Mouse (Mus musculus) embryonic facial prominence, embryonic 14.5 days (tissue): ENCODE measurements around the gene Snrnp35. TPM values are rescaled to one million over a fixed set of nuclear protein-coding genes. Genes with fewer than 3 reads are reported as not detected.

ENCODE experiments used
- ATAC-seq: fragments of 200-750 bp; cut with Nextera tagmentation; 2 replicates; pipeline ENCODE4 v1.8.0; 2017; ENCODE audit warnings: low read depth, moderate number of reproducible peaks, moderate TSS enrichment
- DNase-seq: peaks from one replicate; pipeline ENCODE4 v3.0.0-alpha.2; 2015; ENCODE audit warnings: low spot score
- H3K27ac ChIP-seq: fragments of 300-500 bp; sonication (generic); replicated peaks from 2 replicates; pipeline ENCODE4 v1.5.1; 2014; ENCODE audit warnings: low read depth, mild to moderate bottlenecking, low read length, moderate library complexity
- H3K27me3 ChIP-seq: fragments of 300-500 bp; sonication (generic); replicated peaks from 2 replicates; pipeline ENCODE4 v1.6.1; 2014; ENCODE audit warnings: low read length; ENCODE audit not compliant: control insufficient read depth, insufficient read depth
- H3K36me3 ChIP-seq: fragments of 300-500 bp; sonication (generic); 2 replicates; pipeline ENCODE4 v1.6.1; 2014; ENCODE audit warnings: low read length, mixed read lengths; ENCODE audit not compliant: control insufficient read depth, insufficient read depth
- H3K4me1 ChIP-seq: fragments of 300-500 bp; sonication (generic); 2 replicates; pipeline ENCODE4 v1.6.1; 2014; ENCODE audit warnings: antibody characterized with exemption, low read length; ENCODE audit not compliant: control insufficient read depth, insufficient read depth
- H3K4me2 ChIP-seq: fragments of 300-500 bp; sonication (generic); 2 replicates; pipeline ENCODE4 v1.6.1; 2014; ENCODE audit warnings: low read depth, mild to moderate bottlenecking, low read length, moderate library complexity, mixed read lengths
- H3K4me3 ChIP-seq: fragments of 300-500 bp; sonication (generic); 2 replicates; pipeline ENCODE4 v1.5.1; 2014; ENCODE audit warnings: low read depth, mild to moderate bottlenecking, low read length
- H3K9ac ChIP-seq: fragments of 300-500 bp; sonication (generic); 2 replicates; pipeline ENCODE4 v1.6.1; 2014; ENCODE audit warnings: low read depth, mild to moderate bottlenecking, low read length, moderate library complexity, mixed read lengths
- H3K9me3 ChIP-seq: fragments of 300-500 bp; sonication (generic); 2 replicates; pipeline ENCODE4 v1.6.1; 2016; ENCODE audit warnings: low read length; ENCODE audit not compliant: control insufficient read depth
- whole genome bisulfite sequencing: fragments of 180-500 bp; shearing (Covaris S2); extraction: QIAGEN DNeasy Blood & Tissue Kit; methylation state at CpG from one replicate; pipeline ENCODE4 v1.1.7; 2014; 5-methylcytosine and 5-hydroxymethylcytosine counted together
- polyA plus RNA-seq: library from polyadenylated mRNA; unstranded; fragments of >200 nt; fragmentation: Nextera tagmentation; extraction: Ambion mirVana; gene quantifications from 2 replicates; pipeline ENCODE4 v1.2.1, GENCODE M21; 2014

Snrnp35 gene
- polyA plus RNA-seq, 1 experiment from 2014 or later = 11.0 TPM

GRCm38 (mm10) chr5:124530655-124531582 lies 48.0 kb downstream of the Snrnp35 start, which contains the start of gene Rilpl1:
TSS of gene Rilpl1 (minus strand) at chr5:124531391.
- ATAC-seq (peak; percentile 95), DNase-seq (peak; percentile 94)
- Histone ChIP-seq H3K9me3 (no peaks in the 10 kb centered on the region), H3K27me3 (no peaks in the 10 kb centered on the region), H3K9ac (peak within 1 kb of the TSS; percentile 83), H3K4me2 (peak within 1 kb of the TSS; percentile 76), H3K27ac (peak within 1 kb of the TSS; percentile 49), H3K4me1 (peaks cover 21% of the 10 kb centered on the region), H3K36me3 (0 out of 2 replicates have a peak, but pooled peaks cover 3% of the 10 kb centered on the region), H3K4me3 (peak within 1 kb of the TSS; percentile 83)
- WGBS = under 1% methylated on average over 46 of the region's 96 CpGs

- peak overlapping the region; percentile 49 for H3K27ac ChIP-seq
- peak overlapping the region; percentile 83 for H3K9ac ChIP-seq
- no peak for DNase-seq
- no peaks in the 10 kb centered on the region for H3K9me3 ChIP-seq
- H3K27me3 ChIP-seq = no peaks in the 10 kb centered on the region
- 0 out of 2 replicates have a peak, but pooled peaks cover 3% of the 10 kb centered on the region for H3K36me3 ChIP-seq
- 9% methylated on average over 14 of the region's 14 CpGs for WGBS
- peak overlapping the region; percentile 83 for H3K4me3 ChIP-seq
- peak; percentile 13 for ATAC-seq
- peaks cover 21% of the 10 kb centered on the region for H3K4me1 ChIP-seq
- peak overlapping the region; percentile 76 for H3K4me2 ChIP-seq
Observed at GRCm38 (mm10) chr5:124531583-124531930, 48.6 kb downstream of the Snrnp35 start.

- peaks cover 21% of the 10 kb centered on the region for H3K4me1 ChIP-seq
- no peak overlapping the region for H3K4me2 ChIP-seq
- DNase-seq (no peak), ATAC-seq (no peak)
- no peaks in the 10 kb centered on the region for H3K9me3 ChIP-seq
- no peak overlapping the region for H3K27ac ChIP-seq
- WGBS = 28% methylated on average over 7 of the region's 7 CpGs
- no peak overlapping the region for H3K9ac ChIP-seq
- no peaks in the 10 kb centered on the region for H3K36me3 ChIP-seq
- no peak overlapping the region for H3K4me3 ChIP-seq
- H3K27me3 ChIP-seq = no peaks in the 10 kb centered on the region
Observed at GRCm38 (mm10) chr5:124532451-124532850, 49.5 kb downstream of the Snrnp35 start.

- Histone ChIP-seq H3K9ac (no peak overlapping the region), H3K4me1 (peaks cover 8% of the 10 kb centered on the region), H3K27ac (no peak overlapping the region), H3K4me2 (no peak overlapping the region), H3K36me3 (no peaks in the 10 kb centered on the region), H3K27me3 (no peaks in the 10 kb centered on the region), H3K9me3 (no peaks in the 10 kb centered on the region), H3K4me3 (no peak overlapping the region)
- ATAC-seq (no peak), DNase-seq (no peak)
- 61% methylated on average over 5 of the region's 5 CpGs for WGBS
Observed at GRCm38 (mm10) chr5:124535016-124535415, 52.1 kb downstream of the Snrnp35 start.

GRCm38 (mm10) chr5:124536776-124537175 lies 53.8 kb downstream of the Snrnp35 start:
- Histone ChIP-seq H3K27me3 (no peaks in the 10 kb centered on the region), H3K4me1 (peaks cover 4% of the 10 kb centered on the region; the same call in 1 of the 2 replicates), H3K4me2 (peak overlapping the region; percentile 51), H3K9ac (peak overlapping the region; percentile 51), H3K4me3 (peak overlapping the region; percentile 15), H3K36me3 (no peaks in the 10 kb centered on the region), H3K27ac (no peak overlapping the region), H3K9me3 (no peaks in the 10 kb centered on the region)
- 5% methylated on average over 14 of the region's 17 CpGs for WGBS
- ATAC-seq = no peak
- peak; percentile 34 for DNase-seq

GRCm38 (mm10) chr5:124538813-124539792 lies 56.2 kb downstream of the Snrnp35 start:
- WGBS = 83% methylated on average over 15 of the region's 16 CpGs
- Histone ChIP-seq H3K9ac (no peak overlapping the region), H3K36me3 (peaks cover 17% of the 10 kb centered on the region), H3K4me1 (peaks cover 5% of the 10 kb centered on the region; the same call in 1 of the 2 replicates), H3K27me3 (no peaks in the 10 kb centered on the region), H3K4me2 (no peak overlapping the region), H3K9me3 (no peaks in the 10 kb centered on the region), H3K27ac (no peak overlapping the region), H3K4me3 (no peak overlapping the region)
- ATAC-seq = no peak
- DNase-seq = peak; percentile 67

- peak overlapping the region; percentile 52 for H3K4me2 ChIP-seq
- H3K36me3 ChIP-seq = peaks cover 25% of the 10 kb centered on the region
- no peaks in the 10 kb centered on the region for H3K27me3 ChIP-seq
- no peaks in the 10 kb centered on the region for H3K9me3 ChIP-seq
- H3K4me1 ChIP-seq = peaks cover 5% of the 10 kb centered on the region; the same call in 1 of the 2 replicates
- DNase-seq (no peak), ATAC-seq (no peak)
- H3K9ac ChIP-seq = peak overlapping the region; percentile 93
- peak overlapping the region; percentile 85 for H3K4me3 ChIP-seq
- peak overlapping the region; percentile 80 for H3K27ac ChIP-seq
- 76% methylated on average over 4 of the region's 4 CpGs for WGBS
Observed at GRCm38 (mm10) chr5:124539905-124540304, 57.0 kb downstream of the Snrnp35 start.

GRCm38 (mm10) chr5:124540383-124540786 lies 57.5 kb downstream of the Snrnp35 start, which contains the start of gene Tmed2:
TSS of gene Tmed2 (plus strand) at chr5:124540695.
- 0% methylated on average over 22 of the region's 35 CpGs for WGBS
- Histone ChIP-seq H3K9me3 (no peaks in the 10 kb centered on the region), H3K27me3 (no peaks in the 10 kb centered on the region), H3K4me1 (peaks cover 5% of the 10 kb centered on the region; the same call in 1 of the 2 replicates), H3K4me2 (peak within 1 kb of the TSS; percentile 80), H3K36me3 (peaks cover 29% of the 10 kb centered on the region), H3K27ac (peak within 1 kb of the TSS; percentile 89), H3K4me3 (peak within 1 kb of the TSS; percentile 85), H3K9ac (peak within 1 kb of the TSS; percentile 93)
- ATAC-seq (peak; percentile 96), DNase-seq (peak; percentile 99)
